Mouse (Mus musculus): ENCODE measurements around the gene Try4. TPM values are rescaled to one million over a fixed set of nuclear protein-coding genes. Genes with fewer than 3 reads are reported as not detected.
"Not testable (repeated sequence)": the region's sequence is repeated elsewhere in the genome, so short reads cannot be mapped to it uniquely, and the experiment has no call there.

Try4 gene
- not detected for total RNA-seq (2022)

DNA sequence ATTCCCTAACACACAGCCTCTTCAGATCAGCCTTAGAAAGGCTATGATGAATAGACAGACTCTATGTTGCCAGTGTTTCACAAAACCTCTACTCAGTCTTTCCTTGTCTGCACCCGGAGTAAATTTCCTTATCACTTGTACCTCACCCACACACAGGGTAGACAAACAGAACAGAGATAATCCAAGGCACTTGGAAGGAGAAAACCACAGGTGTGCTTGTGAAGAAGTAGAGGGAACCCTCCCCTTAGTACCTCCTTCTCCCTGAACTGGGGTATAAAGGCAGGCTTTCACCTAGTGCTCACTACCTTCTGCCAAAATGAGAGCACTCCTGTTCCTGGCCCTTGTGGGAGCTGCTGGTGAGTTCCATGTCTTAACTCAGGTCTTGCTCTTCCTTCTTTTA, at the start of gene Try4:
Try4 (plus strand) TSS at position 301 of the 400 bp plus-strand sequence.
- no peak for DNase-seq (ENCODE audit: low spot score in 2 of 2)

DNA sequence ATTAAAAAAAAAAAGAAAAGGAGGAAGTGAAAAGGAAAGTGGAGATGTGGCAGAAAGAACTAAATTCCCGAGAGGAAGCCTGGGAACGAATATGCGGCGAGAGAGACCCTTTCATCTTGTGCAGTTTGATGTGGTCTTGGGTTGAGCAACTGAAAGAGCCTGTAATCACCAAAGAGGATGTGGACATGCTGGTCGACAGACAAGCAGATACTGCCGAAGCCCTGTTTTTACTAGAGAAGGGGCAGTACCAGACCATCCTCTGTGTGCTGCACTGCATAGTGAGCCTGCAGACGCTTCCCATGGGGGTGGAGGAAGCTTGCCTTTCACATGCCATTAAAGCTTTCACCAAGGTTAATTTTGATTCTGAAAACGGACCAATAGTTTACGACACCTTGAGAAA, 48.8 kb upstream of the Try4 start:
- DNase-seq (ENCODE audit: low spot score in 2 of 2) = not testable (repeated sequence)

DNA sequence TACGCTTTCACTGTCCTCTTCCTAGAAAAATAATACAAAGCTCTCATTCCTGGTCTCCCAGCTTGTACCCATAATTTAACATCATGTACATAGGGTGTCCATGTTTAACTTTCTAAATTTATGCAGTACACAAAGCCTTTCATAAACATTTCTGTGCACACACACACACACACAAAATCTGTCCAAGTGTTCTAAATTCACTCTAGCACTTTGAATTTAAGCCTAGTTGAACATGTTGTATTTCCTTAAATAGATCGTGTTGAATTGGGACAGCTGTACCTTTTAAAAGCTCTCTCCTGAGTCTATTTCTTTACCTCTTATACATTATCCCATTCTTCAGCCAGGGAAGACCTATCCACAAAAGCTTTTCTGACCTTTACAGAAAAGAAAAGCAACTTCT, 45.6 kb upstream of the Try4 start:
- DNase-seq (ENCODE audit: low spot score in 2 of 2) = no peak

DNA sequence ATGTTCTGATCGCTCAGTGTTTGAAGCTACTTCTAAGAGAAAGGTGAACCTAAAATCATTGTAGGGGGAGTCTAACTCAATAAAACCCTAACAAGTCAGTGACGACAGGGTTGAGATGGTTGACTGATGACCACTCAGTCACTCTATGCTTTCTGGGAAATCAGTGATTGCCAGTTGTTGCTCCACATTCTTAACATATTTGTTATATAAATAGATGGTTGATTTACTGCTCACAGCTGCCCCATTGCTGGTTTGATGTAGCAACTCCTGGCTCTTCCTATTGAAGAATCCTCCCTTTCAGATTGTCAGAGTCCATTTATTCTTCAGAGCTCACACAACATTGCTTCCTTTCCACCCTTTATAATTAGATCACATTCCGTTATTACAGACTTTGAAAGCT, 44.6 kb upstream of the Try4 start:
- no peak for DNase-seq (ENCODE audit: low spot score in 2 of 2)

DNA sequence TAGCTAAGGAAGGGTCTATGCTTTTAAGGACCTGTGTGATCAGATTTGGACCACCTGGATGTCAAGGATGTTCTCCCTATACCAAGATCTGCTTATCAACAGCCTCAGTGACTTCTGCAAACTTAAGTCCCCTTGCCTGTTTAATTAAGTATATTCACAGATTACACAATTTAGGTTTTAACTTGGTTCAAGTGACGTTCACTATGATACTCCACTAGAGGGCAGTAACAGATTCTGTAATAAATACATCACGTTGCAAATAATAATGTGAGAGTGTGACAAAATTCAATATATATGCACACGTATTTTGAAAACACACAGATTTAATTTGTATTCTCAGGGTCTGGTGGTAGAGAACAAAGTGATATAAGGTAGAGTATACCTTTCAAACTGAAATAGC, 39.3 kb upstream of the Try4 start:
- no peak for DNase-seq (ENCODE audit: low spot score in 2 of 2)

DNA sequence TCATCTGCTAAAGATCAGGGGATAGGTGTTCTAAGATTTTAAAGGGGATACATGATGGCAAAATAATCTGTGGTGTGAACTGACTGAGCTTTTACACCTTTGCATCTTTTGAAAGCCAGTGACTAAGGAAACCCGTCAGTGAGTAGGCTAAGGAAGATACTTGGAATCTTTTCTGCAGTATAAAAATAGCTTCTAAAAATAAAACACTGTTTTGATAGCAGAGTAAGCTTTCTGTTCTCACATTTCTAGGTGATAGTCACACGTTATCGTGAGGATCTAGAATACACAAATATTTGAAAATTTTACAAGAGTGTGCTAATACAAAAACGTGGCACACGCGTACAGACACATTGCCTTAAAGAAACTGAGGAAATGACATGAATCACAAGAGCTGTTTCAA, 35.9 kb upstream of the Try4 start:
- DNase-seq (ENCODE audit: low spot score in 2 of 2) = no peak

DNA sequence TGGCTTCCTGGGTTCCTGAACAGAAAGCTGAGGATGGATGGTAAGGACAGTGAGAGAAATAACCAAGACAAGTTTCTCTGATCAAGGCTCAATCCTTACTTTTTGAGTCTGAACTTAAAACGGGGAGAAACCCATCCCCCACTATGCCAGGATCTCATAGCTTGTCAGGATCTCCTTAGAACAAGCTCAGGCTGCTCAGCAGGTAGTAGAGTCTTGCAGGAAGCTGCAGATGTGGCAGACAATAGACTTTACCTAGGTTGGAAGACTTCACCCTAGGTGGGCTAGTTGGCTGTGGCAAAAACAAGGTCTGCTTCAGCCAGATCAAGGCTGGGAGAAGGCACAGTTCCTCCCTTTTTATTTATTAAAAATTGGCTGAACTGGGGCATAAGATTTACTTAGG, 3.8 kb upstream of the Try4 start:
- no peak for DNase-seq (ENCODE audit: low spot score in 2 of 2)

DNA sequence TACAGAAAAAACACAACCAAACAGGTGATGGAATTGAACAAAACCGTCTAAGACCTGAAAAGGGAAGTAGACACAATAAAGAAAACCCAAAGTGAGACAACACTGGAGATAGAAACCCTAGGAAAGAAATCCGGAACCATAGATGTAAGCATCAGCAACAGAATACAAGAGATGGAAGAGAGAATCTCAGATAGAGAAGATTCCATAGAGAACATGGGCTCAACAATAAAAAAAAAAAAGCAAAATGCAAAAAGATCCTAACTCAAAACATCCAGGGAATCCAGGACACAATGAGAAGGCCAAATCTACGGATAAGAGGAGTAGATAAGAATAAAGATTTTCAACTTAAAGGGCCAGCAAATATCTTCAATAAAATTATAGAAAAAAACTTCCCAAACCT, 14.7 kb downstream of the Try4 start, which contains the start of gene Try5:
Try5 (minus strand) TSS at position 101 of the 400 bp plus-strand sequence.
- DNase-seq (ENCODE audit: low spot score in 2 of 2) = not testable (repeated sequence)

DNA sequence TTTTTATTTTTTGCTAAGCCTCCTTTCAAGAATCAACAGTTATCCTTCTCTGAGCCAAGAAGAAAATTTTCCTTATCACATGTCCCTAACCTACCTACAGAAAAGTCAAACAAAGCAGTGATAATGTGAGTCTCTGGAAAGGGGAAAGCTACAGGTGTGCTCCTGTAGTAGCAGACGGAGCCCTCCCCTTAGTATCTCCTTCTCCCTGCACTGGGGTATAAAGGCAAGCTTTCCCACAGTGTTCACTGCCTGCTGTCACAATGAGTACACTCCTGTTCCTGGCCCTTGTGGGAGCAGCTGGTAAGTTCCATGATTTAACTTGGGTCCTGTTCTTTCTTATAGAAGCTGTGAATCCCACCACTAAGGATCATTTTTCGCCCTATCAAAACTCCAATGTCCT, 51.9 kb downstream of the Try4 start, which contains the start of gene Try10:
Try10 (plus strand) TSS at position 174 of the 400 bp plus-strand sequence.
- no peak for DNase-seq (ENCODE audit: low spot score in 2 of 2)

Other genes with a start within 250 kb of the Try4 start
- gene Try5, start 14.6 kb downstream of the Try4 start, total RNA-seq (2022) = not detected
- not detected for gene Try10, start 51.8 kb downstream of the Try4 start, total RNA-seq (2022)
- gene Prss3, start 75.4 kb downstream of the Try4 start, total RNA-seq (2022) = not detected
- gene Gm5771, start 90.1 kb downstream of the Try4 start, total RNA-seq (2022) = not detected
- gene Gm10334, start 143.9 kb downstream of the Try4 start, total RNA-seq (2022) = not detected
- not detected for gene Prss1, start 156.7 kb downstream of the Try4 start, total RNA-seq (2022)
- not detected for gene Prss2, start 219.5 kb downstream of the Try4 start, total RNA-seq (2022)